Mouse (Mus musculus): Measurements from ENCODE around the gene Atxn2. TPM values are rescaled to one million over a fixed set of nuclear protein-coding genes. Genes with fewer than 3 reads are reported as not detected.
A peak's percentile ranks its signal among the peaks of the same experiment; 100 is the strongest.

Atxn2 gene
- polyA plus RNA-seq, 2 experiments: 87.2 to 156 TPM

- Histone ChIP-seq H3K27me3 (ENCODE audit: control insufficient read depth, insufficient read depth, low read length) (no peaks in the 10 kb centered on the region), H3K4me1 (ENCODE audit: control insufficient read depth, insufficient read depth, low read length) (no peaks in the 10 kb centered on the region), H3K9ac (ENCODE audit: low read depth, low read length, severe bottlenecking) (no peak overlapping the region), H3K4me3 (replicated peaks; ENCODE audit: low read length) (no peak overlapping the region), H3K9me3 (ENCODE audit: control insufficient read depth, low read length) (0 out of 2 replicates have a peak, but pooled peaks cover 7% of the 10 kb centered on the region), H3K4me2 (replicated peaks; ENCODE audit: low read depth, low read length, severe bottlenecking) (no peak overlapping the region), H3K27ac (replicated peaks; ENCODE audit: low read depth, low read length) (no peak overlapping the region), H3K36me3 (ENCODE audit: control insufficient read depth, insufficient read depth, low read length) (peaks cover 3% of the 10 kb centered on the region; the same call in 1 of the 2 replicates)
- ATAC-seq (ENCODE audit: low FRiP score, low read depth) (no peak), DNase-seq (ENCODE audit: low spot score) (no peak)
- WGBS: 50% methylated on average over 5 of the region's 5 CpGs
- no peak for TF ChIP-seq POLR2A (IDR thresholded peaks at IDR 0.05; ENCODE audit: borderline replicate concordance, extremely low read depth, insufficient read depth, insufficient read length)
These were observed 150.8 kb downstream of the Atxn2 start for GRCm38 (mm10) chr5:121861964-121862363.

GRCm38 (mm10) chr5:121864330-121864729 lies 153.2 kb downstream of the Atxn2 start:
- 11% methylated on average over 8 of the region's 11 CpGs for WGBS
- H3K9me3 ChIP-seq (ENCODE audit: control insufficient read depth, low read length): 0 out of 2 replicates have a peak, but pooled peaks cover 7% of the 10 kb centered on the region
- H3K9ac ChIP-seq (ENCODE audit: low read depth, low read length, severe bottlenecking): no peak overlapping the region
- peaks cover 3% of the 10 kb centered on the region; the same call in 1 of the 2 replicates for H3K36me3 ChIP-seq (ENCODE audit: control insufficient read depth, insufficient read depth, low read length)
- H3K27ac ChIP-seq (replicated peaks; ENCODE audit: low read depth, low read length): no peak overlapping the region
- ATAC-seq (ENCODE audit: low FRiP score, low read depth): no peak
- H3K4me2 ChIP-seq (replicated peaks; ENCODE audit: low read depth, low read length, severe bottlenecking): peak overlapping the region; percentile 26; the same call in 1 of the 2 replicates
- DNase-seq (ENCODE audit: low spot score): no peak
- H3K27me3 ChIP-seq (ENCODE audit: control insufficient read depth, insufficient read depth, low read length): no peaks in the 10 kb centered on the region
- H3K4me3 ChIP-seq (replicated peaks; ENCODE audit: low read length): no peak overlapping the region
- TF ChIP-seq POLR2A (IDR thresholded peaks at IDR 0.05; ENCODE audit: borderline replicate concordance, extremely low read depth, insufficient read depth, insufficient read length): no peak
- H3K4me1 ChIP-seq (ENCODE audit: control insufficient read depth, insufficient read depth, low read length): no peaks in the 10 kb centered on the region

Small RNAs within 50 kb of the gene (microRNA-seq; reads per million reads assigned to microRNA genes)
- not detected for gene Mir7031

Other genes with a start within 250 kb of the Atxn2 start
- not detected in 2 replicates for gene Adam1b, start 207.9 kb upstream of the Atxn2 start, polyA plus RNA-seq (2012; rRNA removed)
- 0.18 TPM in 1 of 2 replicates, not detected in the other for gene Adam1b, start 207.9 kb upstream of the Atxn2 start, polyA plus RNA-seq (2014; fragmentation: Nextera tagmentation; extraction: Ambion mirVana)
- gene Adam1a, start 165.9 kb upstream of the Atxn2 start, polyA plus RNA-seq (2012; rRNA removed): 14.7 and 15.3 TPM in 2 replicates
- 1.3 and 1.9 TPM in 2 replicates for gene Adam1a, start 165.9 kb upstream of the Atxn2 start, polyA plus RNA-seq (2014; fragmentation: Nextera tagmentation; extraction: Ambion mirVana)
- 0.28 and 0.31 TPM in 2 replicates for gene Gm42878, start 165.9 kb upstream of the Atxn2 start, polyA plus RNA-seq (2012; rRNA removed)
- 0.69 TPM in 1 of 2 replicates, not detected in the other for gene Gm42878, start 165.9 kb upstream of the Atxn2 start, polyA plus RNA-seq (2014; fragmentation: Nextera tagmentation; extraction: Ambion mirVana)
- gene Mapkapk5, start 165.4 kb upstream of the Atxn2 start, polyA plus RNA-seq (2012; rRNA removed): 89.2 and 110 TPM in 2 replicates
- 60.4 and 61.6 TPM in 2 replicates for gene Mapkapk5, start 165.4 kb upstream of the Atxn2 start, polyA plus RNA-seq (2014; fragmentation: Nextera tagmentation; extraction: Ambion mirVana)
- 328 and 418 TPM in 2 replicates for gene Aldh2, start 117.5 kb upstream of the Atxn2 start, polyA plus RNA-seq (2012; rRNA removed)
- gene Aldh2, start 117.5 kb upstream of the Atxn2 start, polyA plus RNA-seq (2014; fragmentation: Nextera tagmentation; extraction: Ambion mirVana): 108 and 134 TPM in 2 replicates
- gene Acad12, start 92.4 kb upstream of the Atxn2 start, polyA plus RNA-seq (2012; rRNA removed): 2.0 and 3.2 TPM in 2 replicates
- gene Acad12, start 92.4 kb upstream of the Atxn2 start, polyA plus RNA-seq (2014; fragmentation: Nextera tagmentation; extraction: Ambion mirVana): 1.6 and 2.1 TPM in 2 replicates
- gene Acad10, start 50.8 kb upstream of the Atxn2 start, polyA plus RNA-seq (2012; rRNA removed): 2.6 and 2.7 TPM in 2 replicates
- gene Acad10, start 50.8 kb upstream of the Atxn2 start, polyA plus RNA-seq (2014; fragmentation: Nextera tagmentation; extraction: Ambion mirVana): 1.3 and 2.2 TPM in 2 replicates
- 26.1 and 28.2 TPM in 2 replicates for gene Brap, start 50.8 kb upstream of the Atxn2 start, polyA plus RNA-seq (2012; rRNA removed)
- 44.6 and 52.7 TPM in 2 replicates for gene Brap, start 50.8 kb upstream of the Atxn2 start, polyA plus RNA-seq (2014; fragmentation: Nextera tagmentation; extraction: Ambion mirVana)
- gene Sh2b3, start 126.3 kb downstream of the Atxn2 start, polyA plus RNA-seq (2012; rRNA removed): 24.1 and 34.9 TPM in 2 replicates
- 18.5 and 19.7 TPM in 2 replicates for gene Sh2b3, start 126.3 kb downstream of the Atxn2 start, polyA plus RNA-seq (2014; fragmentation: Nextera tagmentation; extraction: Ambion mirVana)
- 30.1 and 40.2 TPM in 2 replicates for gene Pheta1, start 137.6 kb downstream of the Atxn2 start, polyA plus RNA-seq (2012; rRNA removed)
- 21.3 and 28.0 TPM in 2 replicates for gene Pheta1, start 137.6 kb downstream of the Atxn2 start, polyA plus RNA-seq (2014; fragmentation: Nextera tagmentation; extraction: Ambion mirVana)

All from limb, embryonic 14.5 days (tissue).